Mouse (Mus musculus) kidney, adult 11 months (tissue): ENCODE data around the gene Polr2j.

Experiments used
- DNase-seq: peaks from one replicate; pipeline ENCODE4 v3.0.0; 2022

The Polr2j gene

DNA sequence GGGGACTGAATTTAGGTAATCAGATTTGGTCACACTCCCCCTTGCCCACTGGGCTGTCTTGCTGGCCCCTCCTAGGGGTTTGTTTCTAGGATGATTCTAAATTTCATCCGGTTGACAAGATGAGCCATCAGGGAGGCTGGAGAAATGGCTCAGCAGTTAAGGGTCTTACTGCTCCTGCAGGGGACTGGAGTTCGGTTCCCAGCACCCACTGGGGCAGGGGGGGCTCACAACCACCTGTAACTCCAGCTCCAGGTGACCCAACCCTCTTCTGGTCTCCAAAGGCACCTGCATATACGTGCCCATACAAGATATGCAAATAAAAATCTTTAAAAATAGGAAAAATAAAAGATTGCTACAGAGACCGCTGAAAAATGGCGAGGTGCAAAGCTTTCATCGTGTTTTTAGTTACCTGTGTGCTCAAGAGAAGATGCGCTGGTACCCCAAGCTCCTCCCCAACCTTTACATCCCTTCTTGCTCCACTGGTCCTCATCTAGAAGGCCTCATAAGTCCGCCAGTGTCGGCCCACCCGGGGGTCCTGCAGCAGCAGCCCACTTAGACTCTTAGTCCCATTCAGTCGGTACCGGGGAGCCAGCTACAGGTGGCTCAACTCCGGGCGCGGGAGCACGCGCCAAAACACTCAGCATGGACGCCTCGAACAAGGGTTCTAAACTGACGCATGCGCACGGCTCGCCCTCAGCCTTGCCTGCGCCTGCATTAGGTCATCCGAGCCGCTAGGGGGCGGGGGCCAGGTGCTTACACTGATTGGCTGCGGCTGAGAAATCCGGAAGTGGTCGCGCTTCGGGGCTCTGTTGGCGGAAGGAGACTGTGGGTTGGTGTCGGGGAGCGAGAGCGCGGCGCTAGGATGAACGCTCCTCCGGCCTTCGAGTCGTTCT lies at the start of gene Polr2j:
TSS of gene Polr2j (plus strand) at position 741 of the 893 bp plus-strand sequence.
- DNase-seq = peak; percentile 94

DNA sequence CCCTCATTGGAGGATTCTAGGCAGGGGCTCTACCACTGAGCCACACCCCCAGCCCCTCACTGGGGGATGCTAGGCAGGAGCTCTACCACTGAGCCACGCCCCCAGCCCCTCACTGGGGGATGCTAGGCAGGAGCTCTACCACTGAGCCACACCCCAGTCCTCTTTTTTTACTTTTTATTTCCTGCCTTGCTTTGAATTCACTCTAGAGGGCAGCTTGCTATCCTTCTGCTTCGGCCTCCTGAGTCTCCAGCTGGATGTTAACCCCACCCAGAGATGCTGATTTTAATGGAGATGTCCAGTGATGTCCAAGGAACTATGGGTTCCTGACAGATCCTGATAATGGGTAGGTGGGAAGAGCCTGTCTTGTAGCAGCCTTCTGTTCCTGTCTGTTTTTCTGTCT lies 47.0 kb upstream of the Polr2j start:
- no peak for DNase-seq

DNA sequence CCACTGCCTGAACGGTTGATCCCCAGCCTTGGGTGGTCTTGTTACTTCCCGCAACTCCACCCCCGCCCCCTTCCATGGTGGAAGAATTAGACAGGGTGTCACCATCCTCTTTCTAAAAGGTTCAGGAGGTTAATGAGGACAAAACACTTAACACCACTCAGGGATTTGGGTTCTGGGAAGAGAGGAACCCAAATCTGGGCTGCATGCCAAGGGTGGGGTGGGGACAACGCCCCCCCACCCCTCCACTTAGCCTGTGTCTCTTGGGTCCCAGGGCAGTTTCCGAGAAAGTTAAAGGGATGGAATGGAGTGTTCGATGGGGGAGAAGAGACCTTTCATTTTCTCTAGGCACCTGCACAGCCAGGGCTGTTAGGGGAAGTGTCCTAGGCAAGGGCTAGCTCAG lies 43.4 kb upstream of the Polr2j start:
- DNase-seq = no peak

DNA sequence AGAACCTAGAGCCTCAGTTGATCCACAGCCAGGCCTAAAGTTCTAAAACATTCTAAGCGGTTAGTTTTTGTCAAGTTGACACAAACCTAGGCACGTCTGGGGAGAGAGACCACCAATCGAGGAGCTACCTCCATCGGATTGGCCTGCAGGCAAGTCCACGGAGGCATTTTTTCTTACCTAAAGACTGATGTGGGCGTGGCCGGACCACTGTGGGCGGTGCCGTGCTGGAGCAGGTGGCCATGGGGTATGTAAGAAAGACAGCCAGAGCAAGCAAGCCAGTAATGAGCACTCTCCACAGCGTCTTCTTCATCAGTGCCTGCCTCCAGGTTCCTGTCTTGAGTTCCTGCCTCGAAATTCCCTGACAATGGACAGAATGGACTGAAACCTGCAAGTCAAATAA lies 42.9 kb upstream of the Polr2j start:
- no peak for DNase-seq

DNA sequence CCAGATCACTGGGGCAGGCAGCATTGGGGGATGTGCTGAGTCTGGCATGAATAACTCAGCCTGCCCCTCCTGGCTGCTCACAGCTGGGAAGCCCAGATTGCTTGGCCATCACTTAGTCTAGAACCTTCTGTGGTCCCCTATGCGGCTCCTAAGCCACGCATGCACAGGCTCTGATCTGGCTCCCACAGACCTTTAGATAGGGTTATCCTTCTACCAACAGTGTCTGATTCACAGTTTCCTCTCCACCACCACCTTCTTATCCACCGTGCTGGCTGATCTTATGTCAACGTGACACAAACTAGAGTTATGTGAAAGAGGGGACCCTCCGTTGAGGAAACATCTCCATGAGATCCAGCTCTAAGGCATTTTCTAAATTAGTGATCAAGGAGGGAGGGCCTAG lies 41.4 kb upstream of the Polr2j start:
- DNase-seq = no peak

DNA sequence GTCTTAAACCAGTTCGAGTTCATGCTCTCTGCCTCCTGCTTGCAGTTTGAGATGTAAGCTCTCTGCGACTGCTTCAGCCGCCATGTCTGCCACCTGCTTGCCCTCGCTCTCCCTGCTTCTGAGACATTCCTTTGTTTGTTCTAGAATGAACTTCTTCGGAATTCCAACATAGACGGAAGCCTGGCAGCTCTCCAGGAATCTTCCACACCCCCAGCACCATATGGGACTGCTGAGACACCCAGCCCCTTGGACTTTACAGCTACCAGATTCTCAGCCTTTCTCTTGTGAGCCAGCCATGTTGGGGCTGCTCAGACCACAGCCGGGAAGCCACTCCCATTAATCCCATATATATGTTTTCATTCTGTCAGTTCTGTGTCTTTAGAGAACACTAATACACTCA lies 40.1 kb upstream of the Polr2j start:
- DNase-seq = no peak

DNA sequence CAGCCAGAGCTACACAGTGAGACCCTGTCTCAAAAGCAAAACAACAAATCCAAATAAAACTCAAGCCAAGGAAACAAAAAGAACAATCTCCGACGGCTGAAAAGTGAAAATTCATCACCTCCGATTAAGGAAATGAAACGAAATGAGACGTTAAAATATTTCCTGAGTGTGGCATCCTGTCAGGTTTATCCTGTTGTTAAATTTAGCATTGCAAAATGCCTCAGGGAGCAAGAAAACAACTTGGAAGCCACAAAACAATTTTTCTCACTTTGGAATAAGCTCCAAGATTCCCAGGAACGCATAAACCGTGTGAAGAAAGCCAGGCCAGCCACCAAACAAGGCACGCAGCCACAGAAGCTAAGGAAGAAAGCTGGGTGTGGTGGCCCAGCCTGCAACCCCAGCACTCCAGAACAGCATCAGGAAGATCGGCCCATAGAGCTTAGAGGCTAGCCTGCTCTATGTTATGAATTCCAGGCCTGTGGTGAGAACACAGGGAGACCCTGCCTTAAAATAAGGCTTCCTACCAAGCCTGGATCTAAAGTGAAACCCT lies 39.4 kb upstream of the Polr2j start:
- DNase-seq = peak; percentile 36

DNA sequence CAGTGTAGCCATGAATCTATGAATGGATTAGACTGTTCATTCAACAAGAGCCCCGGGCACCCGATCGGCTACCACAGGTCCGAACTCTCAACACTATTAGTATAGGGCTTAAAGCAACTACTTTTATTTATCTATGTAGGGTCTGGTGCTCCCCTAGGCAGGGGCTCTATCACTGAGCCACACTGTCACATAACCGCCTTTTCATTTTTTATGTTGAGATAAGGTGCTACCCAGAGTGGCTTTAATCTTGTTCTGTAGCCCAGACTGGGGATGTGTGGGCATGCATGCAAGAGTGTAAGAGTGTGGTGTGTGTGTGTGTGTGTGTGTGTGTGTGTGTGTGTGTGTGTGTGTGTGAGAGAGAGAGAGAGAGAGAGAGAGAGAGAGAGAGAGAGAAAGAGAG lies 38.3 kb upstream of the Polr2j start:
- no peak for DNase-seq

DNA sequence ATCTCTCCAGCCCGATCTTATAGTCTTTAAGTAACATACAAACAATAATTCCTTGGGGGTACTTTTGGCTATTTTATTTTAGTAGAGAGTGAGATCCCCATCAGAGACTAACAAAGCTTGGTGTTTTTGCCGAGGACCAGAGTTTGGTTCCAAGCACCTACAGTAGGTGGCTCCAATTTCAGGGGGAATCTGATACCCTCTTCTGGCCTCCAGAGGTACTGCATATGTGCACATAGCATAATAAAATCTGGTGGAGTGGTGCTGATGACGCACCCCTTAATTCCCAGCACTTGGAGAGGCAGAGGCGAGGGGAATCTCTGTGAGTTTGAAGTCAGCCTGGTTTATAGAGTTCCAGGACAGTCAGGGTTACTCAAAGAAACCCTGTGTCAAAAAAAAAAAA lies 34.1 kb upstream of the Polr2j start:
- DNase-seq = no peak

DNA sequence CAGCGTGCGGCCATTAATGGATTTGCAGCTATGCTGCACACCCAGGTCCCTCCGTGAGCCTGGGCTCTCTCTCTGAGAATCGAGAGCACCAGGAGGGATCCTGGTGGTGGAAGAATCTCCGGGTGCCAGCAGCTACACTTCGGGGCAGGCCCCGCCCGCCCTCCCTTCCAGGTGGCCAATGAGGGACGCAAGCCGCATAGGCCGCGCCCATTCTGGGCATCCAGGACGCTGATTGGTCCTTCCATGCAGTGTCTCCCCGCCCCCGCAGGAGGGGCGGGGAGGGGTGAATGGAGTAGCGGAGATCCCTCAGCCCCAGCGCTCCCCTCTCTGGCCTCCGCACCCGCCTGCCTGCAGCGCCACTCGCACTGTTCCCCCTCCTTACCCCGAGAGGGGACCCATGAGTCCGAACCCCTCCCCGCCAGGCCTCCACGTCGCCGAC lies 32.7 kb upstream of the Polr2j start, which contains the start of gene Rasa4:
TSS of gene Rasa4 (plus strand) at position 248 of the 439 bp plus-strand sequence.
- DNase-seq = peak; percentile 93

DNA sequence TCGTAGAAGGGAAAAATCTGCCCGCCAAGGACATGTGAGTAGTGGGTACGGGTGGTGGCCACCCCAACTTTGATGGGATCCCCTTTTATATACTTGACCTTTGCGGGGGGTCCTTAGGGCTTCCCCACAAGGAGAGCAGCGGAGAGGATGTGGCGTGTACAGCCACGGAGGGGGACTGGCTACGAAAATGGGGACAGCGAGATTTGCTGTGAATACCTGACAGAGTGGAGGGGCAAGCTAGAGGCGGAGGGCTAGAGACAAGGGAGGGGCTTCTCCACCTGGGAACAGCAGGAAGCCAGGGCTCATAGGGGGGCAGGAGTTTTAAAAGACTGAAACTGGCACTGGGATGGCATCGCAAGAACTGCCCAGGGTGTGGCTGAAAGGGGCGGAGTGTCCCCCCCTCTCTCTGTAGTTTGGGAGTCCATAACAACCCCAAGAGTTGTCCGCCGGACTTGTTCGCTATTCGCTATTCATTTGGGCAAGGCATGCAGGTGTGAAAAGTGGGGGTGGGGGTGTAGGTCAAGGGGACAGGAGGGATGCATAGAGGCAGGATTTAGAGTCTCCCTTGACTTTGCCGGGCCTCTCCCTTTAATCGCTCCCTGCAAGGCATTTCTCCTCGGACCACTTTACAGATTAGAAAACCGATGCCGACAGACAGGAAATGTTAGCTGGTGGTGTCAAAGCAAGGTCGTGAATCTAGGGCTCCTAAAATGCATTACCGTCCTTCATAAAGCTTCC lies 32.1 kb upstream of the Polr2j start:
- no peak for DNase-seq

DNA sequence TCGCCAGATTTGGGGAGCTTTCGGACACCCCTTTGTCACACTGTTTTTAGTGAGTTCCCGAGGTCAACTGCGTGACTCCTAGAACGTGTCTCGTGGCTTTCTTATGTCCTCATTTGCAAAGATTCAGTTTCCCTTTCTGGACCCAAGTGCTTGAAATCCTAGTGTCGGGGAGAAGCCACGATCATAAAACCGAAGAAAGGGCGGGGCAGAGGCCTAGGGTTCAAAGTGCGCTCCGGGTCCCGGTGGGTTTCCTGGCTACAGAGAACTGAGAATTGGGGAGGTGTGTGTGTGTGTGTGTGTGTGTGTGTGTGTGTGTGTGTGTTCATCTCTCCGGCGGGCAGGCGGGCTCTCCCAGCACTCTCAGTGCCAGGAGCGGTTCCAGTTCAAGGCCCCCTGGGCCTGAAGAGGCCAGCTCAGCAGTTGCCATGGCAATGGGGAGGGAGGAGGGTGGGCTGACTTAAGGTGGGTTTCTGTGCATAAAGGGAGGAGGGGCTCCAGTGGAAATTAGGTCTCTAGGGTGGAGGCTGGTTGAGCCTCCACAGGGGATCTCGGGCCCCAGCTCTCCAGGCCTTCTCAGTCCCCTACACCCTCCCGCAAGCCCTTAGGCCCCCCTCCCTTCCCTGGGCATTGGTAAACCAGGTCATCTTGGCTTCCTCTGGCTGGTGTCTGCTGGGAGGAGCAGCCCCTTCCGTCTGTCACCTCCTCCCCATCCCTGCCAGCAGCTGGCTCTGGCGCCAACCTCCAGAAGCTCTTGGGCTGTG lies 31.4 kb upstream of the Polr2j start:
- DNase-seq = peak; percentile 17

DNA sequence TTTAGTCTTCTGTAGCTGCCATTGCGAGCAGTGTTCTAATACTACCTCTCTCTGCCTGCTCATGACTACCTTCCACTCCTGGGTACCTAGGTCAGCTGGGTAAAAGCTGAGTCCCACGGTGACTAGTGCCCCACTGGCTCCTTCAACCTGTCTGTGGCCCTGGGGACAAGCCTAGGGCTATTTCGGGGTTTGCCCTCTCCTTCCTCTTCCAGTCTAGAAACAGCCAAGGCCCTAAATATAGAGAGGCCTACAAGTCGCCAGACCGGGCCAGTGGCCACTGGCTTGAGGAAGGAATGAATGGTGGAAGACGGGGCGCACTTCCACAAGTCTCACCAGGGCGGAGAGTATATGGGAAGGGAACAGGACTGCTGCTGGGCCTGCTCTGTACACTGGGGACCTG lies 30.1 kb upstream of the Polr2j start:
- no peak for DNase-seq

DNA sequence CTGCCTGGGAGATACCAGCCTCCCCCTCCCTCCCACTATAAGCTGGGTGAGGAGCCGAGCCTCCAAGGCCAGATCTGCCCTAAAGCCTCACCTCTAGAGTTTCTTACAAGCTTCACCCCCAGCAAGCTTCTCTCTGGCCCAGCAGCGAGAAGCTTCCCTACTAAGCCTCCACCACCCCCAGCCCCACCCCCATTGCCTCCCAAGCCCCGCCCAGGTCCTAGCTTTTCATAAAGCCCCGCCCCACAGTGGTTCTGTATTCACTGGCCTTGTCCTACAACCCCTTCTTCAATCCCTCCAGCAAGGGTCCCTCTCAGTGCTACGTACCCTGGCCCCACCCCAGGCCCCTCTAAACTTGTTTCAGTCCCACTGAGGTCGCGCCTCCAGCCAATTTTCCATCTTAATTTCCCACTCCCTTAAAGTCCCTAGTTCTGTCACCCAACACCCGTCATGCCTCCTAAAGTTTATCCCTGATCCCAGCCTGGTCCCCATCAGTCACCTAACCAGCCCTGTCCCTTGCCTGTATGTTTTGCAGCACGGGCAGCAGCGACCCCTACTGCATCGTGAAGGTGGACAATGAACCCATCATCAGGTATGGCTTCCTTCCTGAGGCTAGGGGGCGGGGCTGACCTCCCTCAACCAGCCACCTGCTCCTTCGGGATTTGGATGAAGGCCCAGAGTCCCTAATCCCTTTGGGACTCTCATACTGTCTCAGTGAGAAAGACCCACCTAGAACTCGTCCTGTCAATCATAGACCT lies 27.4 kb upstream of the Polr2j start:
- no peak for DNase-seq

DNA sequence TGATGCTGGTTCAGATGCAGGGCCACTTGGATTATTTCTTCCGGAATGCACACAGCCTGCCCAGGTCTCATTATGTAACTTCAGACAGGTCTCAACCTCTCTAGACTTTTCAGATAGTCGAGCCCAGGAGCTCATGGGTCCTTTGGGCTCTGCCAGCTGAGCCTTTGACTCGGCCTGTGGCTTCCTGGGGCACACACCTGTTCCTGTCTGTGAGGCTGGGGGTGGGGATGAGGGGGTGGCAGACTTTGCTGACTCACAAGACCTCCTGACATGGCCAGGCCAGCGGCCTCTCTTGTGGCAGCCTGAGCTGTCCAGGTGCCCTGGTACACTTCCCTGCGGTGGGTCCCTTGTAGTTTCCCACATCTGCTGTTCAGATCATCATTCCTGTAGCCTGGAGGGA lies 24.5 kb upstream of the Polr2j start:
- DNase-seq = no peak

DNA sequence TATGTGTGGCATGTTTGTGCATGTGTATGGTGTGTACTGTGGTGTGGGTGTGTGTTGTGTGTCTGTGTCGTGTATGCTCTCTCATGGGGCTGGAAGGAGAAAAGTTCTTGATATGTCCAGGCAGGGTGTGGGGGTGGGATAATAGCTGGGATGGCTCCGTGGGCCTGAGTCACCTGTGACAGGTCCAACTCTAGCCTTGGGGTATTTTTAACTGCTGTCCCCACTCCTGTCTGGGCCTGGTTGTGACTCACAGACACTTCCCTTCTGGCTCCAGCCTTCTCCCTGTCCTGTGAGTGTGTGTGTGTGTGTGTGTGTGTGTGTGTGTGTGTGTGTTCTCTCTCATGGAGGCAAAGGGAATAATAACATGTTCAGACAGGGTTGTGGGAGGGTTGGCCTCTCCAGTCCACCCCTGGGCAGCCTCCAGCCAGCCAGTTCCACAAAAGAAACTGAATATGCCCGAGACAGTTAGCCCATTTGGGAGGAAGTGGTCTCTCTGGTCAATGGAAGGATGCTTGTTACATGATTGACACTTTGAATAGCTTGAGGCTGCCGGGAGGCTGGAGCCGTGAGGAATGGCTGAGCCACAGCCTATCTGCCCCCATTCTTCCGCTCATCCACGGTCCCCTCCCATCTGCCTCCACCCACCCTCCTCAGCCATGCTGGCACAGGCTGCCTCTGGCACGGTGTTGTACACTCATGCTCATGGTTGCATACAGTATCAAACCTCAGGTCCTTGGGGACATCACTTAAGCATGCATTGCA lies 22.0 kb upstream of the Polr2j start:
- DNase-seq = no peak

DNA sequence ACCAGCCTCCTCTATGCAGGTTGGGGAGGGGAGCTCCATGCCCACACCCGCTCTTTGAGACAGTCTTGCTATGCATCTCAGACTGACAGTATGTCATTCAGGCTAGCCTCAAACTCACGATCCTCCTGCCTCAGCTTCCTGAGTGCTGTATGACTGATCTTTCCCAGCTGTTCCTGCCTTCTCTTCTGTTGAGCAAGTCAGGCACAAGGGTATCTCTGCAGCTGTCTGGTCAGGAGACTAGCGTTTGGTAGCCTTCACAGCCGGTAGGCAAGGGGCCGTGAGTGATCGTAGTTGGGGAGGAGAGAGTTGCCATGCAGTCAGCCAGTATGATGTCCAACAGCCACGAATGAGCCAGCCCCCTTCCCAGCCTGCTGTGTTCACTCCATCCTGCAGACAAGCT lies 21.3 kb upstream of the Polr2j start:
- no peak for DNase-seq

DNA sequence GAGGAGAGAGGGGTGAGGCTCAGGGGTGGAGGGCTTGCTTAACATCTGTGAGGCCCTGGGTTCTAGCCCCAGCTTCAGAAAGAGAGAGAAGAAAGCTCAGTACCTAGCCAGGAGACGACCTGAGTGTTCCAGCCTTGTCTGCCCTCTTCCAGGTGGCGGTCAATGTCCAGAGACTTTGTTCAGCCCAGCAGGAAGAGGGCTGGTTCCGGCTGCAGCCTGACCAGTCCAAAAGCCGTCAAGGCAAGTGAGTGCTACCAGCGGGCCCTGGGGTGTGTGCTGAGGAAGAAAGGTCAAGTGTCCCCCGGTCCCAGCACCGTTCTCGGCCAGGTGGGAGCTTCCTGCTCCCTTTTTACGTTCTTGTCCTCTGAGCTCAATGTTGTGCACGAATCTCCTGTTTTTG lies 17.9 kb upstream of the Polr2j start:
- DNase-seq = peak; percentile 71

DNA sequence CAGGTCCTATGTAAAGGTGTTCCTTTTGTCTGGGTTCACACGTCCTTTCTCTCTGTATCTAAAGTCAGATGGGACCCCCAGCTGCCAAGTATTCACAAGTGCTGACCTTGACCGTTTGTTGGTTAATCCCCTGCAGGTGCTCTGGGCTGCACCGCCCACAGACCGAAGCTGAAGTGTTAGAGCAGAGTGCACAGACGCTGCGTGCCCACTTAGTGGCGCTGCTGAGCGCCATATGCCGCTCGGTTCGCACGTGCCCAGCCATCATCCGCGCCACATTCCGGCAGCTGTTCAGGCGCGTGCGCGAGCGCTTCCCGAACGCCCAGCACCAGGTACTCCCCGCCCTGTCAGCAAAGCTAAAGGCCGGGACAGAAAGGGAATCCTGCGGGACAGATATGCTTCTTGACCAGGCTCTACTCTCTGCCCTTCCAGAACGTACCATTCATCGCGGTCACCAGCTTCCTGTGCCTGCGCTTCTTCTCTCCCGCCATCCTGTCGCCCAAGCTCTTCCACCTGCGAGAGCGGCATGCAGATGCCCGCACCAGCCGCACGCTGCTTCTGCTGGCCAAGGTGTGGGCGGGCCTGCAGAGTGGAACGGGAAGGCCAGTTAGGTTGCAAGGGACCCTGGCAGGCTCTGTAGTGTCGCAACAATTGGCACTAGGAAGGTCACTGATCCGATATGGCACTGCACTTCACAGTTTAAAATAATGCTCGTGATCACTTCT lies 14.2 kb upstream of the Polr2j start:
- peak; percentile 55 for DNase-seq

DNA sequence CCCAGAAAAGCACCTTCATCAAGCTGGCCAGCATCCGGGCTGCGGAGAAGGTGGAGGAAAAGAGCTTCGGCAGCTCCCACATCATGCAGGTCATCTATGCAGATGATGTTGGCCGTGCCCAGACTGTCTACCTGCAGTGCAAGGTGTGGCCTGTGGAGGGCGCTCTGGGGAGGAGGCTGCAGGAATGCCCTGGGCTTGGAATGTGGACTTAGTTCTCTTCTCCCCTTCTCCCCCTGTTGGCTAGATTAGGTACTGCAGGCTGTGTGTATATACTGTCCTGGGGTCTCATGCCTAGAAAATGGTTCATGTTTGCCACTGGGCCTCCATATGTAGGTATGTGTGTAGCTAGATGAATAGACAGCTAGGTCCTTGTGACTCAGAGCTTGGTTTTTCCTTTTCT lies 11.9 kb upstream of the Polr2j start:
- DNase-seq = no peak

DNA sequence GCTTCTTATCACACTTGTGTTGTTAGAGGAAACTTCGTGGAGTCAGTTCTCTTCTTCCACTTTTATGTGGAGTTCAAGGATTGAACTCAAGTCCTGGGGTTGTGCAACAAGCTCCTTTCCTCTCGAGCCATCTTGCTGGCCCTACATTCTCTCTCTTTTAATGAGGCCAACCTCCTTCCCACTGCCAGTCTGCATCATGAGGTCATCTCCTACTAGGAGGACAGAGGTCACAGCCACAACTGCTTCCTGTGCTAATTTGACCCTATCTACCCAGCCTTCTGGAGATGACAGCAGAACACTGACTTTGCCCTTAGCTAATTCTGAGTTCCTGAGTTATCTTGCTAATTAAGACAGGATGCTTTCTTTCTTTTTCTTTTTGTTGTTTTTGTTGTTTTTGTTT lies 7.9 kb upstream of the Polr2j start:
- DNase-seq = no peak
